Mouse (Mus musculus): Measurements from ENCODE around the gene Gm3233.
"Not testable (repeated sequence)": the region's sequence is repeated elsewhere in the genome, so short reads cannot be mapped to it uniquely, and the experiment has no call there.

DNA sequence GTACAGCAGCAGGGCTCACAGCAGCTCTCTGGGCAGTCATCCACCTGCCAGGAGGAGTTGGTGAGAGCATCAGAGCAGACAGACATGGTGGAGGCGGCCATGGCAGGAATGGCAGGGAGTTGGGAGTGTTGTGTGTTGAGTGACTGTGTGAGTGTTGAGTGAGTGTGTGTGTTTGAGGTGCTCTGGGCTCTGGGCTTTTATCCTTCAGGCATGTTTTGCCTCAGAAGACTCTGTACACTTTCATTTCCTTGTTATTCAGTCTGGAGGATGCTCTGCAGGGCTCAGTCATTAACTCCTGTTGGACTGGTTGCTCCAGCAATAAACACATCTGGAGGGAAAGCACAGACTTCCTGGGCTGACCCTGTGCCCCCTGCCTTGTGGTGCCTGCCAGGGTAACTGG is at the start of gene Gm3233:
- TF ChIP-seq CTCF (IDR thresholded peaks at IDR 0.05; ENCODE audit: extremely low read depth, insufficient read length, insufficient replicate concordance, low read depth, low read length); POLR2A (IDR thresholded peaks at IDR 0.05; ENCODE audit: low read depth, low read length): not testable (repeated sequence)

Data from small intestine, adult 2 months (tissue).